Mouse (Mus musculus) liver, embryonic 14.5 days (tissue): ENCODE results near the gene Gm49395.

Experiments used
- CTCF ChIP-seq: IDR thresholded peaks from 2 replicates; pipeline ENCODE4 v1.5.1; 2016; ENCODE audit warnings: antibody characterized with exemption, low read depth, control low read depth
- EP300 ChIP-seq: IDR thresholded peaks from 2 replicates; pipeline ENCODE4 v1.6.1; 2016; ENCODE audit warnings: antibody characterized with exemption, low read depth

DNA sequence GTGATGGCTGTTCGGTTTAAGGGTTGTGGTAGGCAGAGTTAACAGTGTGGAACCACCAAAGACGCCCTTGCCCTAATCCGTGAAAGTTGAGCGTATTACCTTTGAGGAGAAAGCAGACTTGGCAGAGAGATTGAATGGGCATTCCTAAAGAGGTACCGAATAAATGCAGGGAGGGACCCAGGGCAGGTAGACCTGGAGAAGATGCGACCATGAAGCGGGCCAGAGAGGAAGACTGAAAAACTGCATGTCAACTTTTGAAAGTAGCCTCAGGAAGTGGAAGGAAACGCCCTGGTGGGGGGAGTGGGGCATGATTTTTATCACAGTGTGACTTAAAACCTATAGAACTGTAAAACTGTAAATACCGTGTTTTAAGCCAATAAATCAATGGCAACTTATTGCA, 2.3 kb downstream of the Gm49395 start:
- no peak for TF ChIP-seq EP300
- no peak for TF ChIP-seq CTCF
